Comparison of ENCODE assay signal across 19 mouse cellular contexts in genomic region chr12:4558013-4558412, GRCm38 (mm10). TPM values are rescaled to one million over a fixed set of nuclear protein-coding genes. Genes with fewer than 3 reads are reported as not detected.
"Had no signal": no experiment of that assay in that cellular context is flagged by ENCODE, and none has a peak within 500 bp of the region (broad histone marks: within the 10 kb centered on the region; RNA-seq: fewer than 3 reads in every experiment).

No protein-coding gene starts in this region.

- H3K27me3 ChIP-seq: limb, embryonic 13.5 days; midbrain, embryonic 12.5 days; neural tube, embryonic 12.5 days had no signal

- H3K27ac ChIP-seq: limb, embryonic 13.5 days; liver, embryonic 14.5 days; midbrain, embryonic 12.5 days; neural tube, embryonic 12.5 days had no signal

- H3K4me3 ChIP-seq: limb, embryonic 13.5 days; midbrain, embryonic 12.5 days; neural tube, embryonic 12.5 days had no signal

- H3K36me3 ChIP-seq: limb, embryonic 13.5 days; midbrain, embryonic 12.5 days; neural tube, embryonic 12.5 days had no signal

- H3K9ac ChIP-seq: limb, embryonic 13.5 days; liver, embryonic 14.5 days; midbrain, embryonic 12.5 days; neural tube, embryonic 12.5 days had no signal

- H3K9me3 ChIP-seq: limb, embryonic 13.5 days; midbrain, embryonic 12.5 days; neural tube, embryonic 12.5 days had no signal

- H3K4me2 ChIP-seq: limb, embryonic 13.5 days; midbrain, embryonic 12.5 days; neural tube, embryonic 12.5 days had no signal

- H3K4me1 ChIP-seq: midbrain, embryonic 12.5 days; neural tube, embryonic 12.5 days had no signal

- DNase-seq: left cerebral cortex, postnatal 4 days; right cerebral cortex, postnatal 4 days; spleen, adult 18-20 months; thymus, adult 18-20 months; thymus, postnatal 14 days had no signal

RNA-seq across cellular contexts. Expression of gene Gm3625, which starts 34.7 kb away (rescaled TPM):
- total RNA-seq: layer of hippocampus, adult 8-10 months; layer of hippocampus, postnatal 14 days; left cerebral cortex, adult 18-20 months; left cerebral cortex, postnatal 10 days; left cerebral cortex, postnatal 4 days; liver, adult 2 months; megakaryocyte-erythroid progenitor cell, adult 5-6 weeks; neutrophil, adult 5-6 weeks had no signal
- polyA plus RNA-seq: large intestine, adult 2 months; limb, embryonic 13.5 days; liver, adult 2 months; liver, embryonic 14.5 days; lung, embryonic 16.5 days; midbrain, embryonic 12.5 days; neural tube, embryonic 12.5 days; stomach, embryonic 14.5 days had no signal
